Mouse (Mus musculus): ENCODE data around the gene Iqgap2. TPM values are rescaled to one million over a fixed set of nuclear protein-coding genes. Genes with fewer than 3 reads are reported as not detected.
A peak's percentile ranks its signal among the peaks of the same experiment; 100 is the strongest.

The Iqgap2 gene
- polyA plus RNA-seq, 1 experiment: 15.5 TPM

GRCm38 (mm10) chr13:95909244-95909643 is 17.5 kb upstream of the Iqgap2 start:
- H3K27ac ChIP-seq (ENCODE audit: control insufficient read depth, insufficient read depth, low read depth, low read length, poor library complexity): no peak overlapping the region
- no peak overlapping the region for H3K4me3 ChIP-seq (replicated peaks; ENCODE audit: control insufficient read depth, low read depth, low read length)
- 73% methylated on average over 2 of the region's 2 CpGs for WGBS
- TF ChIP-seq POLR2A (IDR thresholded peaks at IDR 0.05; ENCODE audit: borderline replicate concordance, control insufficient read depth, low read depth, low read length) (no peak), CTCF (IDR thresholded peaks at IDR 0.05; ENCODE audit: control insufficient read depth, insufficient read depth, low read length) (no peak)
- H3K4me1 ChIP-seq (ENCODE audit: control insufficient read depth, insufficient read depth, low read length): peaks cover 4% of the 10 kb centered on the region

- WGBS: 76% methylated on average over 3 of the region's 3 CpGs
Measured at GRCm38 (mm10) chr13:95902696-95903095, 11.0 kb upstream of the Iqgap2 start.

GRCm38 (mm10) chr13:95899885-95900650 is 8.3 kb upstream of the Iqgap2 start:
- Histone ChIP-seq H3K27ac (ENCODE audit: control insufficient read depth, insufficient read depth, low read depth, low read length, poor library complexity) (no peak overlapping the region), H3K4me3 (replicated peaks; ENCODE audit: control insufficient read depth, low read depth, low read length) (no peak overlapping the region), H3K4me1 (ENCODE audit: control insufficient read depth, insufficient read depth, low read length) (peaks cover 1% of the 10 kb centered on the region; the same call in 1 of the 2 replicates)
- WGBS: 39% methylated on average over 1 of the region's 1 CpGs
- no peak for TF ChIP-seq CTCF (IDR thresholded peaks at IDR 0.05; ENCODE audit: control insufficient read depth, insufficient read depth, low read length)
- TF ChIP-seq POLR2A (IDR thresholded peaks at IDR 0.05; ENCODE audit: borderline replicate concordance, control insufficient read depth, low read depth, low read length): no peak

More at GRCm38 (mm10) chr13:95902696-95903095, 11.0 kb upstream of the Iqgap2 start:
- H3K27ac ChIP-seq (ENCODE audit: control insufficient read depth, insufficient read depth, low read depth, low read length, poor library complexity): no peak overlapping the region
- TF ChIP-seq CTCF (IDR thresholded peaks at IDR 0.05; ENCODE audit: control insufficient read depth, insufficient read depth, low read length) (no peak), POLR2A (IDR thresholded peaks at IDR 0.05; ENCODE audit: borderline replicate concordance, control insufficient read depth, low read depth, low read length) (no peak)
- peaks cover 1% of the 10 kb centered on the region; the same call in 1 of the 2 replicates for H3K4me1 ChIP-seq (ENCODE audit: control insufficient read depth, insufficient read depth, low read length)
- no peak overlapping the region for H3K4me3 ChIP-seq (replicated peaks; ENCODE audit: control insufficient read depth, low read depth, low read length)

GRCm38 (mm10) chr13:95896501-95896900 is 4.8 kb upstream of the Iqgap2 start:
- TF ChIP-seq CTCF (IDR thresholded peaks at IDR 0.05; ENCODE audit: control insufficient read depth, insufficient read depth, low read length): no peak
- no peak for TF ChIP-seq POLR2A (IDR thresholded peaks at IDR 0.05; ENCODE audit: borderline replicate concordance, control insufficient read depth, low read depth, low read length)
- 85% methylated on average over 6 of the region's 6 CpGs for WGBS

GRCm38 (mm10) chr13:95893166-95893565 is 1.4 kb upstream of the Iqgap2 start:
- TF ChIP-seq CTCF (IDR thresholded peaks at IDR 0.05; ENCODE audit: control insufficient read depth, insufficient read depth, low read length): no peak
- no peak for TF ChIP-seq POLR2A (IDR thresholded peaks at IDR 0.05; ENCODE audit: borderline replicate concordance, control insufficient read depth, low read depth, low read length)
- Histone ChIP-seq H3K27ac (ENCODE audit: control insufficient read depth, insufficient read depth, low read depth, low read length, poor library complexity) (peak overlapping the region; percentile 79; the same call in 1 of the 2 replicates), H3K4me3 (replicated peaks; ENCODE audit: control insufficient read depth, low read depth, low read length) (no peak overlapping the region), H3K4me1 (ENCODE audit: control insufficient read depth, insufficient read depth, low read length) (peaks cover 2% of the 10 kb centered on the region; the same call in 1 of the 2 replicates)
- WGBS: 74% methylated on average over 4 of the region's 4 CpGs

More at GRCm38 (mm10) chr13:95896501-95896900, 4.8 kb upstream of the Iqgap2 start:
- H3K4me1 ChIP-seq (ENCODE audit: control insufficient read depth, insufficient read depth, low read length): peaks cover 3% of the 10 kb centered on the region; the same call in 1 of the 2 replicates
- H3K27ac ChIP-seq (ENCODE audit: control insufficient read depth, insufficient read depth, low read depth, low read length, poor library complexity): no peak overlapping the region
- no peak overlapping the region for H3K4me3 ChIP-seq (replicated peaks; ENCODE audit: control insufficient read depth, low read depth, low read length)

DNA sequence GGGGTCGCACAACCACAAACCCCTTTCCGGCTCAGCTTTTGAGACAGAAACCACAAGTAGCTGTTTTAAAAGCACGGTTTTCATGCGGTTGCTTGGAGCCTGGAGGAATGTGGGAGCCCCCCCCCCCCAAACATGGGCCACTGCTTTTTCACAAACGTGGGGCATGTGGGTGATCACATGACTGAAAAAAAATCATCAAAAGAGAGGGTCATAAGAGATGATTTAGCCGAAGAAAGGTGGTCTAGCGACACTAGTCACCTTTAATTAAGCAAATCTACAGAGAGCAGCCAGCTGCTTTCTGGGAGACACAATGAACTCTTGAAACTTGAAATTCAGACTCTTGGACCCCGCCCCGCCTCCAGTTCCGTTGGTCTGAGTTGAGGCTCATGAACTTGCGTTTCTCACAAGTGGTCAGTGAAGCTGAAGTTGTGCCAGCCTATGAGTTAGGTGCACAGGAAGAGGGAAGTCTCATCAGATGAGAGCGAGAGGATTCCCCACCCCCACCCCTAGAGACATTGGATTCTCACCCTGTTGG is 956 bp upstream of the Iqgap2 start:
- H3K27ac ChIP-seq (ENCODE audit: control insufficient read depth, insufficient read depth, low read depth, low read length, poor library complexity): peak overlapping the region; percentile 79
- under 1% methylated on average over 12 of the region's 12 CpGs for WGBS
- H3K4me1 ChIP-seq (ENCODE audit: control insufficient read depth, insufficient read depth, low read length): peaks cover 2% of the 10 kb centered on the region; the same call in 1 of the 2 replicates
- peak overlapping the region; percentile 58 for H3K4me3 ChIP-seq (replicated peaks; ENCODE audit: control insufficient read depth, low read depth, low read length)
- TF ChIP-seq CTCF (IDR thresholded peaks at IDR 0.05; ENCODE audit: control insufficient read depth, insufficient read depth, low read length) (no peak), POLR2A (IDR thresholded peaks at IDR 0.05; ENCODE audit: borderline replicate concordance, control insufficient read depth, low read depth, low read length) (no peak)

DNA sequence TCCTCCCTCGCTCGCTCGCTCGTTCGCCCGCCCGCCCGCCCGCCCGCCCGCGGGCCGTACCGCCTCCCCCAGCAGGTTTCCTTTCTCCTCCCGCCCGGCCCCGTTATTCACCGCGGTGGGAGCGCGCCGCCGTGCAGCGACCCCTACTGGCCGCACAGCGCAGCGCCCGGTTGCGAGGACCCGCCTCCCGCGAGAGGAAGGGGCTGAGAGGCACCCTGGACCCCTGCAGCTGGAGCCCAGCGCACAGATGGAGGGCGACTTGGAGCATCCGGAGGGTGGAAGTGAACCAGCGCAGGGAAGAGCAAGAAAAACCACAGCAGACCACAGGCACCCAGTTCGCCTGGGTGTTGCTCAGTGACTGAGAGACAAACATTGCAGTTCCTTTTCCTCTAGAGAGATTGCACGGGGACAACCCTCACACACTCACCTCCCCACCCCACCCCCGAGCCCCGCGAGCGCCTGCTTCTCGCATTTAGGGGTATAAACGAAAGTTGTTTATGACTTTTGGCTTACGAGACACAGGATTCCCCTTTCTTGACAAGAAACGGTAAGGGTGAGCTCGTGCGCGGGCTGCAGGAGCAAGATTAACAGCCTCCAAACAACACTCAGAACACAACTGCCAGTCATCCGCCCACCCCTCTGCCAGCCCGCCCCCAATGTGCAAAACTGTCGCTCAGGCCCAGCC is 346 bp upstream of the Iqgap2 start:
- WGBS: under 1% methylated on average over 50 of the region's 52 CpGs
- peak overlapping the region; percentile 63 for H3K4me3 ChIP-seq (replicated peaks; ENCODE audit: control insufficient read depth, low read depth, low read length)
- peaks cover 2% of the 10 kb centered on the region; the same call in 1 of the 2 replicates for H3K4me1 ChIP-seq (ENCODE audit: control insufficient read depth, insufficient read depth, low read length)
- peak overlapping the region; percentile 89 for H3K27ac ChIP-seq (ENCODE audit: control insufficient read depth, insufficient read depth, low read depth, low read length, poor library complexity)
- peak; percentile 43; the same call in 1 of the 2 replicates for TF ChIP-seq POLR2A (IDR thresholded peaks at IDR 0.05; ENCODE audit: borderline replicate concordance, control insufficient read depth, low read depth, low read length)
- peak; percentile 79 for TF ChIP-seq CTCF (IDR thresholded peaks at IDR 0.05; ENCODE audit: control insufficient read depth, insufficient read depth, low read length)

Measured in bone marrow, adult 2 months (tissue).